Mouse (Mus musculus): ENCODE measurements around the gene Xpnpep1.

The Xpnpep1 gene

GRCm38 (mm10) chr19:53002166-53003095 is 37.6 kb downstream of the Xpnpep1 start:
- DNase-seq (ENCODE audit: low read depth, low spot score), result no peak

DNA sequence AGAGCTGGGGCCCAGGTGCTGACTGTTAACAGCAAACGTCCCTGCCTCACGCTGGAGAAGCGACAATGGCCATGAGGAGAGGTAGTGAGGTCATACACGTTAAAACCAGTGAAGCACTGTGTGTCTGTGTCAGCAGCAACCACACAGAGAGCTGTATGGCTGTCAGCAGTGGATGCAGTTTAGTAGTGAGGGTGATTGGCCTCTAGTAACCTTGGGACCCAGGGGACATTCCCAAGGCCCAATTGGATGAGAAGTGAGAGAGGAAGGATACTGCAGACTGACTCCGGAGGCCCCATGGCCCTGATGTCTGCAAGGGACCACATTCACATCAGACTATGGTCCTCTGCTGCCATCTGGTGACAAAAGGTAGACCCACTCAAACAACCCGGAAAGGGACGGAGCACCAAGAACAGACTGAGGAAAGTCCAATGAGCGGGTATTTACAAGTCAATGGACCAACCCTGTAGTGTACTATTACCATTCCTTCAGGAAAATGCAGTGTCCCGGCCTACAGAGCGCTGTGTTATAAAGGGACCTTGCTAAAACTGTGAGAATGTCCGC is 47.1 kb downstream of the Xpnpep1 start:
- peak; percentile 36 for DNase-seq (ENCODE audit: low read depth, low spot score)

GRCm38 (mm10) chr19:52991924-52992323 is 48.1 kb downstream of the Xpnpep1 start:
- DNase-seq (ENCODE audit: low read depth, low spot score), result no peak

GRCm38 (mm10) chr19:52979020-52979711 is 60.8 kb downstream of the Xpnpep1 start:
- DNase-seq (ENCODE audit: low read depth, low spot score), result no peak

DNA sequence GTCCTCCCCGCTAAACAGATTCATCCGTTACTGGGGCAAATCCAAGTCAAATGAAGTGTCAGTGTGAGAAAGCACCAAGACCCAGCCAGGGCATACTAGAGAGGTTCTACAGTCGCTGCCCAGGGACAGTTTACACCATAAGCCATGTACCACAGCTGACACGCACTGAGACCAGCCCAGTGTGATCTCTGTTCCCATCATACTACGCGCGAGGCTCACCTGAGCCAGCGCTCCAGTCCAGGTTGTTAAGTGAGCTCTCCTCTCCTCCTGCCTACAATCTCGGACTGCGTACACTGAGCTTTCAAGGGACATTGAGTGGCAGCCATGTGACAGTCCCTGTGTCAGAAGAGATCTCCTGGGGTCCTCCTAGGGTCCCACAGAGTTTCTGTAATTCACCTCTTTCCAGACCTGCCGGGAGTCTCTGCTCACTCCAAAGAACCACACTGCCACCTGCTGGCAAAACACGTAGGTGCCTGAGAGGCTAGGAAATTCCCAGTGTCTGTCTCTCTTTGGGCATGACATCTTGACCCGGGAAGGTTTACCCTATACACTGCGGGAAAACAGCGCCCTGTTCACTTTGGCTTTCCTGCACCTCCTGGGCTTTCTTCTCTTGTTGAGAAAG is 64.3 kb downstream of the Xpnpep1 start:
- peak; percentile 45 for DNase-seq (ENCODE audit: low read depth, low spot score)

DNA sequence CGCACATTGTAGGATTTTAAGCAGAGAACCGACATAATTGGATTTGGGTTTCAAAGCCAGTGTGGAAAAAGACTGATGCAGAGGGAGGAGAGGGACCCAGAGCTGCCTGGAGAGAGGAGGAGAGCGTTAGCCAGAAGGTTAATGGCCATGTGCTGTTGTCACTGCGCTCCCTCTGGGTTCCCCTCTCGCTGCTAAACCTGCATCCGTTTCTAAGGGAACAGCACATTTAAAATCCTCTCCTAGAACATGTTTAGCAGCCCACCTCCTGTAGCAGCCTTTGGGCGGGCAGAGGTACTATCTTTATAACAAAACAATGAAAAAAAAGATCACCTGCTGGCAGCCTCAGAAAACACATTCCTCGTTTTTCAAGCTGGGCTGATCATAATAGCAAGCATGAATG is 73.7 kb downstream of the Xpnpep1 start:
- no peak for DNase-seq (ENCODE audit: low read depth, low spot score)

DNA sequence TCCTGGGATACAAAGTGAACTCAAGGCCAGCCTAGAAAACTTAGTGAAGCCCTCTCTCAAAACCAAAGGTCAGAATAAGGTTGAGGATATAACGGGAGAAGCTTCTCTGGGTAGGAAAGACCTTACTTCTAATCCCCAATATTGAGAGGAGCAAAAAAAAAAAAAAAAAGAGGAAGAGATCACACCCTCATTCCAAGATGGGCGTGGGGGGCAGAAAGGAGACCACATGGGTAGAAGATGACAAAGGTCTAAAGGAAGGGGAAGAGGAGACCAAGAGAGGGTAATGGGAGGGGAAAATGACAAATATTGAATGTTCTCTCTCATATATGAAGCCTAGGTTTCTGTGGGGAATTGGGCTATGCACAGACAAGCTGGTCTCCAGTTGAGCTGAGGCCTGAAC is 77.3 kb downstream of the Xpnpep1 start:
- DNase-seq (ENCODE audit: low read depth, low spot score), result no peak

GRCm38 (mm10) chr19:52922678-52923495 is 117.1 kb downstream of the Xpnpep1 start:
- DNase-seq (ENCODE audit: low read depth, low spot score), result no peak

- DNase-seq (ENCODE audit: low read depth, low spot score), result no peak
Measured at GRCm38 (mm10) chr19:52904182-52904581, 135.8 kb downstream of the Xpnpep1 start.

DNA sequence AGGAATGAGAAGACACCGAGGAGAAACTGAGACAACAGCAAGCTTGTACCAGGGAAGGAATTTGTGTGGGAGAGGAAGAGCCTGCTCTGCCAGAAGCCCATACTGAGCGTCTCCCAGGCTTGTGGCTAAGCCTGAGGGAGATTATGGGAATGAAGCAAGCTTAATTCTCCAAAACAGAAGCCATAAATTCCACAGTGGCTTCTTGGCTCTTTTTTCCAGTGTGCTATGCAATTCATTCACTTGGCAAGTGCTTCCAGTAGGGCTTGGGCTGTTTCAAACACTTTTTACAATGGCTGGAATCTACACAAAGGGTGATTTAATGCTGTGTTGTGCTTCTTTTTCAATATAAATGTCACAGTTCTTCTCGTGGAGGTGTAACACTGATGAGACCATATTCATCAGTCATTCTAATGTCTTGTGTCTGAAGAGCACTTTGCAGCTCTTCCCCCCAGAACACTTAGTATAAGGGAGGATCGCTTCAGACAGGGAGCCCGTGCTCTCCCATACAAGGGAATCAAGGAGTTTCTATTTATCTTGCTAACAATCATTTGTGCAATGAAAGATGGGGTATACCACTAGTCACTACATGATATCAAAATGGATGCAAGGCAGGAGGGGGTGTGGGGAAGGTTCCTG is 148.1 kb downstream of the Xpnpep1 start:
- DNase-seq (ENCODE audit: low read depth, low spot score), result no peak
